Mouse (Mus musculus): ENCODE measurements around the gene Ces3b.

DNA sequence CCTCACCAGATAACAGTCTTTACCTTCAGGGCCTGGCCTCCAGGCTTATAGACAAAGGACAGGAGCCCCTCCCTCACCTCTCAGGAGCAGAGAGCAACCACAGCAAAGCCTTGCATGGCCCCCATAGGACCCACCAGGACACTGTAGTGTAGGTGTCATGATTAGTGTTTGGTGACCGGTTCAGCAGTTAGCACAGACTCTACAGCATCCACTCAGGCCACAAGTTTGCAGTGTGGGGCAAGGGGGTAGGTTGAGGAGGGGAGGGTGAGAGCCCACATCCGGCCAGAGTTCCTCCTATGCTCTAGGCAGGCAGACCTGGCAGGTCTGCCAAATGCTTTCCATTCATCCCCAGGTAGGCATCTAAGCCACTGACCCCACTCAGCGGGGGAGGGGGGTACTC, 10.4 kb downstream of the Ces3b start:
- TF ChIP-seq EP300 (IDR thresholded peaks at IDR 0.05; ENCODE audit: insufficient read depth, low read depth, low read length) (no peak), CTCF (IDR thresholded peaks at IDR 0.05) (no peak), POLR2A (IDR thresholded peaks at IDR 0.05; ENCODE audit: insufficient read depth, low read depth, low read length) (no peak)

Measured in heart, adult 2 months (tissue).